Mouse (Mus musculus): Measurements from ENCODE around the gene Pimreg. TPM values are rescaled to one million over a fixed set of nuclear protein-coding genes. Genes with fewer than 3 reads are reported as not detected.
A peak's percentile ranks its signal among the peaks of the same experiment; 100 is the strongest.

The Pimreg gene
- polyA plus RNA-seq, 1 experiment from 2014 or later: 6.1 TPM

DNA sequence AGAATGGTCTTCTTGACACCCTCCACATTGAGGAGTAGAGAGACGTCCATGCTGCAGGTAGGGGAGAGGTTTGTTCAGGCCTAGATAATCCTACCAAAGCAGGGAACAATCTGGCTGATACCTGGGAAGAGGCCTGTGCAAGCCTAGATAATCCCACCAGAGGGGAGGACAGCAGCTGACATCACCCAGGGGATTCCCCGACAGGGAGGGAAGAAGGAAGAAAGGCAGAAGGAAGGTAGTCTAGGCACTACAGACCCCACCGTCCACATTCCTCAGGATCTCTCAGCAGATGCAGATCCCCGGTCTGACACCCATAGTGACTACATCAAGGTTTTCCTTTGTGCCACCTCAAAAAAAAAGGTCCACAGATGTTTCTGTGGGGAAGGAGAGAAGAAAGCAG lies 4.4 kb upstream of the Pimreg start, which contains the start of gene Aipl1:
TSS of gene Aipl1 (minus strand) at position 101 of the 400 bp plus-strand sequence.
- ATAC-seq (no peak), DNase-seq (ENCODE audit: low spot score) (no peak)
- Histone ChIP-seq H3K4me3 (ENCODE audit: low read depth, low read length) (no peak within 1 kb of the TSS), H3K27ac (ENCODE audit: low read length) (no peak within 1 kb of the TSS), H3K9ac (replicated peaks; ENCODE audit: low read depth) (no peak within 1 kb of the TSS), H3K4me1 (ENCODE audit: insufficient read depth, low read depth, low read length) (no peaks in the 10 kb centered on the region), H3K4me2 (replicated peaks; ENCODE audit: low read depth, low read length) (no peak within 1 kb of the TSS), H3K27me3 (replicated peaks; ENCODE audit: insufficient read depth, low read length) (no peaks in the 10 kb centered on the region), H3K9me3 (ENCODE audit: low read length) (no peaks in the 10 kb centered on the region), H3K36me3 (ENCODE audit: insufficient read depth, low read length) (no peaks in the 10 kb centered on the region)
- 64% methylated on average over 4 of the region's 4 CpGs for WGBS
- no peak for TF ChIP-seq CTCF (IDR thresholded peaks at IDR 0.05)
- TF ChIP-seq EP300 (IDR thresholded peaks at IDR 0.05): no peak

DNA sequence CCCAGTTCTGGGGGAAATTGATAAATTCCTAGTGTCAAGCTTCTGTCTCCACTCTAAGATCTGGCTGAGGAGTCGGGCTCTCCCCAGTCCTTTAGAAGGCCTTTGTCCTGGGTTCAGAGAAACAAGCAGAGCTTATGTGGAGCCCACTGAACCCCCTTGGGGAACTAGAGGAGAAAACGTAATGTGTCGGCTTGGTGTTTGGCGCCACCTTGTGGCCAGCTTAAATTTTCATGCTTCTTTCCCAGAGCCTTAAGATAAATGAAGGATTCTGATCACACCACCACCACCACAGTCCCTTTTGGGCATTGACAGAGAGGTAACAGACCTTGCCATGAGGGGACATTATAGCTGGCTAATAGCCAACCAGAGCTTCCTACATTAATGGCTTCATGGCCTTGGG lies 3.8 kb upstream of the Pimreg start:
- peak; percentile 86 for TF ChIP-seq CTCF (IDR thresholded peaks at IDR 0.05)
- no peak for TF ChIP-seq EP300 (IDR thresholded peaks at IDR 0.05)
- 2% methylated on average over 4 of the region's 4 CpGs for WGBS
- ATAC-seq (no peak), DNase-seq (ENCODE audit: low spot score) (peak; percentile 66)
- H3K9me3 ChIP-seq (ENCODE audit: low read length): no peaks in the 10 kb centered on the region
- no peak overlapping the region for H3K4me3 ChIP-seq (ENCODE audit: low read depth, low read length)
- H3K27ac ChIP-seq (ENCODE audit: low read length): no peak overlapping the region
- no peaks in the 10 kb centered on the region for H3K36me3 ChIP-seq (ENCODE audit: insufficient read depth, low read length)
- H3K9ac ChIP-seq (replicated peaks; ENCODE audit: low read depth): no peak overlapping the region
- H3K4me2 ChIP-seq (replicated peaks; ENCODE audit: low read depth, low read length): no peak overlapping the region
- no peaks in the 10 kb centered on the region for H3K27me3 ChIP-seq (replicated peaks; ENCODE audit: insufficient read depth, low read length)
- H3K4me1 ChIP-seq (ENCODE audit: insufficient read depth, low read depth, low read length): no peaks in the 10 kb centered on the region; the same call in 1 of the 2 replicates

- Histone ChIP-seq H3K9me3 (ENCODE audit: low read length) (no peaks in the 10 kb centered on the region), H3K36me3 (ENCODE audit: insufficient read depth, low read length) (no peaks in the 10 kb centered on the region), H3K4me2 (replicated peaks; ENCODE audit: low read depth, low read length) (no peak overlapping the region), H3K4me1 (ENCODE audit: insufficient read depth, low read depth, low read length) (no peaks in the 10 kb centered on the region; the same call in 1 of the 2 replicates), H3K4me3 (ENCODE audit: low read depth, low read length) (no peak overlapping the region), H3K9ac (replicated peaks; ENCODE audit: low read depth) (no peak overlapping the region), H3K27ac (ENCODE audit: low read length) (no peak overlapping the region), H3K27me3 (replicated peaks; ENCODE audit: insufficient read depth, low read length) (no peaks in the 10 kb centered on the region)
- 29% methylated on average over 16 of the region's 16 CpGs for WGBS
- no peak for ATAC-seq
- no peak for TF ChIP-seq EP300 (IDR thresholded peaks at IDR 0.05)
- no peak for DNase-seq (ENCODE audit: low spot score)
These were observed 2.0 kb upstream of the Pimreg start for GRCm38 (mm10) chr11:72039599-72040386.

DNA sequence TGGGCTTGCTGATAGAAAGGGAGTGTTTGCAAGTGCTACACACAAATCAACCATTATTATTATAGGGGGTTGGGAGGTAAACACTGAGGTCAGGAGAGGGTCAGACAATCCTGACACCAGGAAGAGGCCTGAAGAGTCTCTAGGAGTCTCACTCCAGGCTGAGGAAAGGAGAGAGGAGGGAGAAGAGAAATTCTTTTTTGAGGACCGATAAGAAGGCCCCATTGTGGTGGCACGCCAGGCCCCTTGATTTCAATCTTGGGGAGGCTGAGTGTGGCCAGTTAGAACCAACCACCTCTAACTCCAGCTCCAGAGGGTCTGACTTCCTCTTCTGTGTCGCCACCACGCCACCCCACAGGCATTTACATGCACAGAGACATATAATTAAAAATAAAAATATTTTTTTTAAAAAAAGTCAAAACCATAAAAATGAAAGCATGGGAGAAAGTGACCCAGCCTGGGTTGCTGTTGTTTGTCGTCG lies 503 bp upstream of the Pimreg start:
- no peak for TF ChIP-seq EP300 (IDR thresholded peaks at IDR 0.05)
- no peak for TF ChIP-seq CTCF (IDR thresholded peaks at IDR 0.05)
- WGBS: 18% methylated on average over 6 of the region's 6 CpGs
- no peak overlapping the region for H3K27ac ChIP-seq (ENCODE audit: low read length)

DNA sequence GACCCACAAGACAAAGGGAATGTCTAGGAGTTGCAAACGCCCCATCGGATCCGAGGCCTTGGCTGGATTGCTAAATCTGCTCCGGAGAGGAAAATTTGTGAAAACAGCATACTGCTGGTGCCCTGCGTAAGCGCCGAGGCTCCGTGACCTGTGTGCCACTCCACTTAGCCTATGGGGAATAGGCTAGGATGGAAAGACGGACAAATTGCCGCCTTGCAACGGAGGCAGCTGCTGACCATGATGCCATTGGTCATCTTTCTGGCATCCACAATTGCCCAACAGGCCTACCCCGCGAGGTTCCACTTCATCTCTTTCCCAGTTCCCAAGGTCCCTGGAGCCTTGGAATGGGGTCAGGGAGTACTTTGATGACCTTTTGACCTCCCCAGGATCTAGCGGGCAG lies 799 bp downstream of the Pimreg start:
- TF ChIP-seq CTCF (IDR thresholded peaks at IDR 0.05) (no peak), EP300 (IDR thresholded peaks at IDR 0.05) (no peak)
- Histone ChIP-seq H3K4me3 (ENCODE audit: low read depth, low read length) (peak overlapping the region; percentile 60), H3K36me3 (ENCODE audit: insufficient read depth, low read length) (no peaks in the 10 kb centered on the region), H3K9me3 (ENCODE audit: low read length) (no peaks in the 10 kb centered on the region), H3K27me3 (replicated peaks; ENCODE audit: insufficient read depth, low read length) (no peaks in the 10 kb centered on the region), H3K4me2 (replicated peaks; ENCODE audit: low read depth, low read length) (peak overlapping the region; percentile 95), H3K9ac (replicated peaks; ENCODE audit: low read depth) (no peak overlapping the region), H3K4me1 (ENCODE audit: insufficient read depth, low read depth, low read length) (no peaks in the 10 kb centered on the region; the same call in 1 of the 2 replicates), H3K27ac (ENCODE audit: low read length) (no peak overlapping the region)
- WGBS: 0% methylated on average over 14 of the region's 14 CpGs
- DNase-seq (ENCODE audit: low spot score) (no peak), ATAC-seq (peak; percentile 5; the same call in 1 of the 2 replicates)

More for the DNA sequence above, 503 bp upstream of the Pimreg start:
- H3K4me1 ChIP-seq (ENCODE audit: insufficient read depth, low read depth, low read length): no peaks in the 10 kb centered on the region; the same call in 1 of the 2 replicates
- no peak overlapping the region for H3K9ac ChIP-seq (replicated peaks; ENCODE audit: low read depth)
- H3K27me3 ChIP-seq (replicated peaks; ENCODE audit: insufficient read depth, low read length): no peaks in the 10 kb centered on the region
- peak overlapping the region; percentile 60 for H3K4me3 ChIP-seq (ENCODE audit: low read depth, low read length)
- H3K4me2 ChIP-seq (replicated peaks; ENCODE audit: low read depth, low read length): peak overlapping the region; percentile 95
- H3K9me3 ChIP-seq (ENCODE audit: low read length): no peaks in the 10 kb centered on the region
- no peaks in the 10 kb centered on the region for H3K36me3 ChIP-seq (ENCODE audit: insufficient read depth, low read length)
- ATAC-seq (no peak), DNase-seq (ENCODE audit: low spot score) (no peak)

- DNase-seq (ENCODE audit: low spot score) (peak; percentile 26), ATAC-seq (no peak)
- WGBS: 53% methylated on average over 3 of the region's 3 CpGs
- Histone ChIP-seq H3K27me3 (replicated peaks; ENCODE audit: insufficient read depth, low read length) (no peaks in the 10 kb centered on the region), H3K4me1 (ENCODE audit: insufficient read depth, low read depth, low read length) (no peaks in the 10 kb centered on the region; the same call in 1 of the 2 replicates), H3K27ac (ENCODE audit: low read length) (no peak overlapping the region), H3K36me3 (ENCODE audit: insufficient read depth, low read length) (no peaks in the 10 kb centered on the region), H3K9me3 (ENCODE audit: low read length) (no peaks in the 10 kb centered on the region), H3K9ac (replicated peaks; ENCODE audit: low read depth) (no peak overlapping the region), H3K4me2 (replicated peaks; ENCODE audit: low read depth, low read length) (no peak overlapping the region), H3K4me3 (ENCODE audit: low read depth, low read length) (no peak overlapping the region)
- TF ChIP-seq CTCF (IDR thresholded peaks at IDR 0.05) (no peak), EP300 (IDR thresholded peaks at IDR 0.05) (no peak)
These were observed 2.4 kb downstream of the Pimreg start for GRCm38 (mm10) chr11:72044231-72044630.
